Mouse (Mus musculus): ENCODE results near the gene Thrsp. TPM values are rescaled to one million over a fixed set of nuclear protein-coding genes. Genes with fewer than 3 reads are reported as not detected.

The Thrsp gene
- polyA plus RNA-seq, 1 experiment from 2014 or later, result 0.26 TPM

GRCm38 (mm10) chr7:97386106-97386805 lies 31.3 kb downstream of the Thrsp start:
- Histone ChIP-seq H3K4me3 (no peak overlapping the region), H3K27me3 (replicated peaks; ENCODE audit: low read depth, poor library complexity, severe bottlenecking) (no peaks in the 10 kb centered on the region), H3K27ac (replicated peaks) (no peak overlapping the region), H3K4me1 (no peaks in the 10 kb centered on the region), H3K9me3 (no peaks in the 10 kb centered on the region), H3K36me3 (replicated peaks) (peaks cover 99% of the 10 kb centered on the region)
- DNase-seq (ENCODE audit: low spot score), result no peak
- 91% methylated on average over 7 of the region's 7 CpGs for WGBS

GRCm38 (mm10) chr7:97383496-97384132 lies 33.9 kb downstream of the Thrsp start:
- no peak for DNase-seq (ENCODE audit: low spot score)
- 92% methylated on average over 10 of the region's 10 CpGs for WGBS
- Histone ChIP-seq H3K4me1 (no peaks in the 10 kb centered on the region), H3K9me3 (no peaks in the 10 kb centered on the region), H3K27me3 (replicated peaks; ENCODE audit: low read depth, poor library complexity, severe bottlenecking) (no peaks in the 10 kb centered on the region), H3K27ac (replicated peaks) (no peak overlapping the region), H3K4me3 (no peak overlapping the region), H3K36me3 (replicated peaks) (peaks cover 98% of the 10 kb centered on the region)

GRCm38 (mm10) chr7:97382661-97383060 lies 34.9 kb downstream of the Thrsp start:
- H3K9me3 ChIP-seq, result no peaks in the 10 kb centered on the region
- H3K36me3 ChIP-seq (replicated peaks), result peaks cover 98% of the 10 kb centered on the region
- H3K27me3 ChIP-seq (replicated peaks; ENCODE audit: low read depth, poor library complexity, severe bottlenecking), result no peaks in the 10 kb centered on the region
- no peaks in the 10 kb centered on the region for H3K4me1 ChIP-seq
- 97% methylated on average over 8 of the region's 8 CpGs for WGBS
- no peak overlapping the region for H3K27ac ChIP-seq (replicated peaks)
- DNase-seq (ENCODE audit: low spot score), result no peak
- H3K4me3 ChIP-seq, result no peak overlapping the region

- DNase-seq (ENCODE audit: low spot score), result no peak
- no peak overlapping the region for H3K4me3 ChIP-seq
- no peaks in the 10 kb centered on the region for H3K4me1 ChIP-seq
- no peaks in the 10 kb centered on the region for H3K9me3 ChIP-seq
- no peaks in the 10 kb centered on the region for H3K27me3 ChIP-seq (replicated peaks; ENCODE audit: low read depth, poor library complexity, severe bottlenecking)
- 94% methylated on average over 5 of the region's 5 CpGs for WGBS
- peaks cover 98% of the 10 kb centered on the region for H3K36me3 ChIP-seq (replicated peaks)
- no peak overlapping the region for H3K27ac ChIP-seq (replicated peaks)
Measured at GRCm38 (mm10) chr7:97380500-97381123, 36.9 kb downstream of the Thrsp start.

- 92% methylated on average over 5 of the region's 5 CpGs for WGBS
- no peaks in the 10 kb centered on the region for H3K27me3 ChIP-seq (replicated peaks; ENCODE audit: low read depth, poor library complexity, severe bottlenecking)
- DNase-seq (ENCODE audit: low spot score), result no peak
- H3K36me3 ChIP-seq (replicated peaks), result peaks cover 98% of the 10 kb centered on the region
- no peaks in the 10 kb centered on the region for H3K9me3 ChIP-seq
- no peak overlapping the region for H3K27ac ChIP-seq (replicated peaks)
- no peaks in the 10 kb centered on the region for H3K4me1 ChIP-seq
- no peak overlapping the region for H3K4me3 ChIP-seq
Measured at GRCm38 (mm10) chr7:97379304-97379703, 38.2 kb downstream of the Thrsp start.

GRCm38 (mm10) chr7:97375906-97376305 lies 41.6 kb downstream of the Thrsp start:
- Histone ChIP-seq H3K27ac (replicated peaks) (no peak overlapping the region), H3K27me3 (replicated peaks; ENCODE audit: low read depth, poor library complexity, severe bottlenecking) (no peaks in the 10 kb centered on the region), H3K4me1 (peaks cover 11% of the 10 kb centered on the region), H3K4me3 (no peak overlapping the region), H3K9me3 (no peaks in the 10 kb centered on the region), H3K36me3 (replicated peaks) (peaks cover 76% of the 10 kb centered on the region)
- WGBS, result 88% methylated on average over 2 of the region's 2 CpGs
- no peak for DNase-seq (ENCODE audit: low spot score)

- peaks cover 15% of the 10 kb centered on the region for H3K4me1 ChIP-seq
- H3K27ac ChIP-seq (replicated peaks), result no peak overlapping the region
- no peaks in the 10 kb centered on the region for H3K27me3 ChIP-seq (replicated peaks; ENCODE audit: low read depth, poor library complexity, severe bottlenecking)
- H3K4me3 ChIP-seq, result no peak overlapping the region
- no peak for DNase-seq (ENCODE audit: low spot score)
- WGBS, result 96% methylated on average over 9 of the region's 9 CpGs
- peaks cover 69% of the 10 kb centered on the region for H3K36me3 ChIP-seq (replicated peaks)
- no peaks in the 10 kb centered on the region for H3K9me3 ChIP-seq
Measured at GRCm38 (mm10) chr7:97375101-97375500, 42.4 kb downstream of the Thrsp start.

- Histone ChIP-seq H3K4me3 (no peak overlapping the region), H3K36me3 (replicated peaks) (no peaks in the 10 kb centered on the region), H3K27ac (replicated peaks) (no peak overlapping the region), H3K4me1 (peaks cover 4% of the 10 kb centered on the region), H3K9me3 (no peaks in the 10 kb centered on the region), H3K27me3 (replicated peaks; ENCODE audit: low read depth, poor library complexity, severe bottlenecking) (no peaks in the 10 kb centered on the region)
- no peak for DNase-seq (ENCODE audit: low spot score)
- WGBS, result 87% methylated on average over 1 of the region's 1 CpGs
Measured at GRCm38 (mm10) chr7:97365887-97366286, 51.6 kb downstream of the Thrsp start.

Other genes with a start within 250 kb of the Thrsp start
- gene Usp35, start 85.7 kb downstream of the Thrsp start, polyA plus RNA-seq (2016; fragmentation: Nextera tagmentation; extraction: Ambion mirVana), result 1.8 TPM in 2 replicates
- 4.0 and 4.6 TPM in 2 replicates for gene Kctd21, start 85.4 kb downstream of the Thrsp start, polyA plus RNA-seq (2016; fragmentation: Nextera tagmentation; extraction: Ambion mirVana)
- gene Alg8, start 46.1 kb downstream of the Thrsp start, polyA plus RNA-seq (2016; fragmentation: Nextera tagmentation; extraction: Ambion mirVana), result 55.2 and 58.8 TPM in 2 replicates
- 304 and 310 TPM in 2 replicates for gene Ndufc2, start 17.7 kb downstream of the Thrsp start, polyA plus RNA-seq (2016; fragmentation: Nextera tagmentation; extraction: Ambion mirVana)
- gene Kctd14, start 33.6 kb upstream of the Thrsp start, polyA plus RNA-seq (2016; fragmentation: Nextera tagmentation; extraction: Ambion mirVana), result 0.45 and 0.95 TPM in 2 replicates
- gene Ints4, start 63.2 kb upstream of the Thrsp start, polyA plus RNA-seq (2016; fragmentation: Nextera tagmentation; extraction: Ambion mirVana), result 67.9 and 68.3 TPM in 2 replicates
- gene Aamdc, start 161.8 kb upstream of the Thrsp start, polyA plus RNA-seq (2016; fragmentation: Nextera tagmentation; extraction: Ambion mirVana), result 35.9 and 38.0 TPM in 2 replicates
- 26.2 and 27.0 TPM in 2 replicates for gene Rsf1, start 162.2 kb upstream of the Thrsp start, polyA plus RNA-seq (2016; fragmentation: Nextera tagmentation; extraction: Ambion mirVana)

Measured in embryonic facial prominence, embryonic 10.5 days (tissue).